Mouse (Mus musculus): Measurements from ENCODE around the gene Ddx59.

DNA sequence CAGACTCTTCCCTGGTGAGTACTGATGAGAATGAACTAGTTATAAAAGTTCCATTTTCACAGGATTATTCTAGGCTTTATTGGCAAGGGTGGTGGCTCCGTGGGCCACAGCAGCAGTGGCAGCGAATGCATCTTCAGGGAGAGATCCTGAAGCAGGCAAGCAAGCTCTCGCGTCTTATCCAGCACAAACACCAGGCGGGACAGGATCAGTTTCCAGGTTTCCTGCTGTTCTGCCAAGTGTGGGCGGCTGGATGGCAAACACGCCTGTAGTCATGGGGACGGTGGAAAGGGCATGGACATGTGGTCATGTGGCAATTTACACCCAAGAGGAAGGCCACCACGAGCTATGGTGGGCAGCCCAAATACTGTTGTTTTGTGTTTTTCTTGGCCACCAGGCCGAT is 47.4 kb downstream of the Ddx59 start:
- TF ChIP-seq POLR2A (IDR thresholded peaks at IDR 0.05; ENCODE audit: control insufficient read depth, extremely low read depth, insufficient read depth, low read length, poor library complexity) (no peak), CTCF (IDR thresholded peaks at IDR 0.05; ENCODE audit: borderline replicate concordance, control insufficient read depth, extremely low read depth, insufficient read depth, low read length, poor library complexity) (no peak)

All from thymus, adult 2 months (tissue).